Mouse (Mus musculus): ENCODE measurements at regions not wholly inside any gene's neighbourhood (a gene's known extent, or its start where the extent isn't known, plus 50 kb on each side); places are given as distances from the start of the nearest gene placed in this dataset.
"Not testable (repeated sequence)": the region's sequence is repeated elsewhere in the genome, so short reads cannot be mapped to it uniquely, and the experiment has no call there.

- ATAC-seq (replicated peaks; ENCODE audit: low read depth, poor library complexity, severe bottlenecking) = no peak
Observed at GRCm38 (mm10) chr4:29282169-29282568, 469.2 kb downstream of the Epha7 start.

GRCm38 (mm10) chr4:29301348-29301747 lies 488.4 kb downstream of the Epha7 start:
- peak; percentile 93 for ATAC-seq (replicated peaks; ENCODE audit: low read depth, poor library complexity, severe bottlenecking)

GRCm38 (mm10) chr4:29303951-29304350 lies 491.0 kb downstream of the Epha7 start:
- no peak for ATAC-seq (replicated peaks; ENCODE audit: low read depth, poor library complexity, severe bottlenecking)

- ATAC-seq (replicated peaks; ENCODE audit: low read depth, poor library complexity, severe bottlenecking) = no peak
Observed at GRCm38 (mm10) chr4:29307245-29307644, 494.3 kb downstream of the Epha7 start.

GRCm38 (mm10) chr4:29323921-29324320 lies 511.0 kb downstream of the Epha7 start:
- no peak for ATAC-seq (replicated peaks; ENCODE audit: low read depth, poor library complexity, severe bottlenecking)

- ATAC-seq (replicated peaks; ENCODE audit: low read depth, poor library complexity, severe bottlenecking) = no peak
Observed at GRCm38 (mm10) chr4:29329145-29329544, 516.2 kb downstream of the Epha7 start.

GRCm38 (mm10) chr4:29331747-29332146 lies 518.8 kb downstream of the Epha7 start:
- ATAC-seq (replicated peaks; ENCODE audit: low read depth, poor library complexity, severe bottlenecking) = no peak

GRCm38 (mm10) chr4:29337245-29337644 lies 524.3 kb downstream of the Epha7 start:
- no peak for ATAC-seq (replicated peaks; ENCODE audit: low read depth, poor library complexity, severe bottlenecking)

GRCm38 (mm10) chr4:29362191-29362590 lies 549.3 kb downstream of the Epha7 start:
- ATAC-seq (replicated peaks; ENCODE audit: low read depth, poor library complexity, severe bottlenecking) = no peak

- no peak for ATAC-seq (replicated peaks; ENCODE audit: low read depth, poor library complexity, severe bottlenecking)
Observed at GRCm38 (mm10) chr4:29389282-29389681, 576.4 kb downstream of the Epha7 start.

- ATAC-seq (replicated peaks; ENCODE audit: low read depth, poor library complexity, severe bottlenecking) = no peak
Observed at GRCm38 (mm10) chr4:29390333-29390732, 577.4 kb downstream of the Epha7 start.

GRCm38 (mm10) chr4:29402143-29402542 lies 589.2 kb downstream of the Epha7 start:
- ATAC-seq (replicated peaks; ENCODE audit: low read depth, poor library complexity, severe bottlenecking) = no peak

- no peak for ATAC-seq (replicated peaks; ENCODE audit: low read depth, poor library complexity, severe bottlenecking)
Observed at GRCm38 (mm10) chr4:29414616-29415015, 601.7 kb downstream of the Epha7 start.

- ATAC-seq (replicated peaks; ENCODE audit: low read depth, poor library complexity, severe bottlenecking) = no peak
Observed at GRCm38 (mm10) chr4:29420198-29420792, 607.4 kb downstream of the Epha7 start.

- not testable (repeated sequence) for ATAC-seq (replicated peaks; ENCODE audit: low read depth, poor library complexity, severe bottlenecking)
Observed at GRCm38 (mm10) chr4:29431493-29431892, 618.6 kb downstream of the Epha7 start.

GRCm38 (mm10) chr4:29463329-29463728 lies 650.4 kb downstream of the Epha7 start:
- no peak for ATAC-seq (replicated peaks; ENCODE audit: low read depth, poor library complexity, severe bottlenecking)

GRCm38 (mm10) chr4:29466315-29466714 lies 653.4 kb downstream of the Epha7 start:
- ATAC-seq (replicated peaks; ENCODE audit: low read depth, poor library complexity, severe bottlenecking) = no peak

- ATAC-seq (replicated peaks; ENCODE audit: low read depth, poor library complexity, severe bottlenecking) = no peak
Observed at GRCm38 (mm10) chr4:29480384-29481092, 667.6 kb downstream of the Epha7 start.

- no peak for ATAC-seq (replicated peaks; ENCODE audit: low read depth, poor library complexity, severe bottlenecking)
Observed at GRCm38 (mm10) chr4:29481093-29481715, 668.3 kb downstream of the Epha7 start.

GRCm38 (mm10) chr4:29482407-29482806 lies 669.5 kb downstream of the Epha7 start:
- ATAC-seq (replicated peaks; ENCODE audit: low read depth, poor library complexity, severe bottlenecking) = no peak

GRCm38 (mm10) chr4:29500844-29501243 lies 687.9 kb downstream of the Epha7 start:
- no peak for ATAC-seq (replicated peaks; ENCODE audit: low read depth, poor library complexity, severe bottlenecking)

All from common myeloid progenitor, adult 5-6 weeks (primary cell).